Mouse (Mus musculus) left cerebral cortex, adult 18-20 months (tissue): ENCODE measurements at regions not wholly inside any gene's neighbourhood (a gene's known extent, or its start where the extent isn't known, plus 50 kb on each side); places are given as distances from the start of the nearest gene placed in this dataset.

Source experiments
- DNase-seq, 2 experiments: peaks; one replicate each; pipeline ENCODE4 v3.0.0; 2021 to 2022; ENCODE audit warnings: low spot score in 2 of 2, mixed read lengths in 1 of 2

DNA sequence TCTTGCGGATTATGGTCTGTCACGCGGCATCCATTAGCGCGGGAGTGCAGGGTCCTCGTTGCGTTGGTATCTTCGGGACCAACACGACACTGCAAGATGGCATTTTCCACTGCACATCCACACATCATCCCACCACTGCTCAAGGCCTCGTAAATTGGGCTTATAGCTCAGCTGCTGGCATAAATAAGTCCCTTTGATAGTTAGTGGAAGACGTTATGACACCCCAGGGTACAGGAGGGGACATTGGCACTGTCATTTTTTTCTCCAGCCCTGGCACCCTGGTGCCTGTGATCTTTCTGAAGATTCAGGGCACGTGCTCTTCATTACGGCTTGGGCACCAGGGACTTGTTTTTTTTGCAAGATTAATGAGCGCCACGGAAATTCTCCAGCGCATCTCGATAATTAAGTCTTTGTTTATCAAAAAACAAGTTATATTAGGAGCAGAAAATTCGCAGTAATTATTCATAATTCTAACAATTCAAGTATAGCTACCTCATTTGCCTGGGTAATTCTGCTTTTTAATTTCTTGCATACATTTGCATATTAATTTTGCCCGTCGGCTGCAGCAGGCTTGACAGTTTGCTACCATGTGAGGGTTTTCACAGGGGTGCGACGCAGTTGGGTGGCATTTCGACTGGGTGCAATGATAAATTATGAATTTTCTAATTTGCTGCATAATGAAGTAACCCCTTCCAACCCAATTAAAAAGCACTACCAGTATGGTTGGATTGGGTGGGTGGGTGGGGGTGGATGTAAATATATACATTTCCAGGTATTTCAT is 119.1 kb downstream of the Vrk1 start:
- no peak for DNase-seq

DNA sequence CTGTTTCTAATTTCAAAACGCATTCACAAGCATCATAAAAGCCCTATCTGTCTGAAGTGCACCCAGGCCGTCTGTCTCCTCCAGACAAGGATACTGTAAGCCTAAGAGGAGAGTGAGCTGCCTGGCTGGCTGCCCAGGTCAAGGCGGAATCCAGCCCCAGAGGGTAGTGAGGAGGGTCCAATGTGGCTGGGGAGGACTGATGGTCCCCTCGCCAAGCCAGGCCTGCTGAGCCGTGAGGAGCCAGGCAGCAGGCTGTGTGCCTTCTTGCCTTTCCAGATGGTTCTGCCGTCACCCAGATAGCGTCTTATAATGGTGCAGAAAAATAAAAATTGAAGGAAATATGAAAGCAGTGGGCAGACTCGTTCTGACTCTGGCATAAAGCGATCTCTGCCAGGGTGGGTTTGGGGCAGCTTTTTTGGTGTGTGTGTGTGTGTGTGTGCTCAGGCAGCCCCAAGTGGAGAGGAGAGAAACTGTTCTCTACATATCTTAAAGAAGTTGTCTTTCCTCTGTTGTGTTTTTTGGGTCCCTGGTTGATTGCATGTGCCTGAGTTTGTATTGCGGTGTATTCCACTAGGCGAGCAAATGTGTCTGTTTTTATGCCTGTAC is 120.1 kb downstream of the Vrk1 start:
- peak in 1 of 2 experiments; percentile 5 for DNase-seq

DNA sequence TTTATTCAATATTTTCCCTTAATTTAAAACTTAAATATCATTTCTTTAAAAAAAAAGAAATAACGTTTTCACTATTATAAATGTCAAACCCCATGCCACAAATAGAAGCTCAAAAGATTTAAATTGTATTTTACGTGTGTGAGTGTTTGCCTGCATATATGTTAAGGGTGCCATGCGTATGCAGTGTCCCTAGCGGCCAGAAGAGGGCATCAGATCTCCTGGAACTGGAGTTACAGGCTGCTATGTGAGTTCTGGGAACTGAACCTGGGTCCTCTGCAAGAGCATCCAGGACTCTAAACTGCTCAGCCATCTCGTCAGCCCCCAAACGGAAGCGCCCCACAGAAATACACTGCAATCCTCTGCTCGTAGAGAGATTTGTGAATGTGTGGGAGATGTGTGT is 122.7 kb downstream of the Vrk1 start:
- no peak for DNase-seq

- no peak for DNase-seq
Observed at GRCm38 (mm10) chr12:106138466-106138865, 128.4 kb downstream of the Vrk1 start.

DNA sequence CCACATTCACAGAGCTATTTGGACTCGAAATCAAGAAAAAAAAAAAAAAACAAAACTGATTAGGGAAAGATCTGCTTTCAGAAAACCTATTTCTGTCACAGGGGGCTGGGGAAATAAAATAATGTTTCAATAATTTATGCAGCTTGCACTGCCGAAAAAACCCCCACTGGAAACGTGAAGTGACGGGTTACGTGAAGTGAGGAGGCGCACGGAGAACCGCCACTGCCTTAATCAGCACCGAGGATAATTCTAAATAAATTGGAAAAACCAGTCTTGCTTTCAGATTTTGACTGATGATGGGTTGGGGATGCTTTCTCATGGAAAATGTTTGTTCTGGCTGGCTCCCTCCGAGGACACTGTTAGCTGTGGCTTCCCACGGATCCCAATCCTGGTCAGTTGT is 129.5 kb downstream of the Vrk1 start:
- DNase-seq: no peak

GRCm38 (mm10) chr12:106139927-106140326 is 129.9 kb downstream of the Vrk1 start:
- DNase-seq: no peak

- DNase-seq: no peak
Observed at GRCm38 (mm10) chr12:106140671-106141070, 130.6 kb downstream of the Vrk1 start.

GRCm38 (mm10) chr12:106143548-106143947 is 133.5 kb downstream of the Vrk1 start:
- DNase-seq: no peak

DNA sequence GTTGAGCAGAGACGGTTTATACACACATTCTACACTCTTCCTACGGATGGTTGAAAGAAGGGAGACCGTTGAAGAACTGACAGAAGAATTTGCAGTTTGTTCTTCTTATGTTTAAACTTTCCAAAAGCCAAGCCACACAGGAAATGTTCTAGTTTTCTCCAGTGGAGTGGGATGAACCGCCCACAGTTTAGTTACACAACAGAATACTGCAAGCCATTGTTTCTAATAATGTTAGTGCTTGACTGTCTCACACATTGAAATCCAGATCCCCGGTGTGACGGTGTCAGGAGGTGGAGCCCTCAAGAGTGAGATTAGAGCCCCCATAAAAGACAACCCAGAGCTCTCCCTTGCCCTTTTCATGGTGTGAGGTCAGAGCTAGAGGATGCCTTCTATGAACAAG is 146.8 kb downstream of the Vrk1 start:
- DNase-seq: peak; percentile 7 to 29

DNA sequence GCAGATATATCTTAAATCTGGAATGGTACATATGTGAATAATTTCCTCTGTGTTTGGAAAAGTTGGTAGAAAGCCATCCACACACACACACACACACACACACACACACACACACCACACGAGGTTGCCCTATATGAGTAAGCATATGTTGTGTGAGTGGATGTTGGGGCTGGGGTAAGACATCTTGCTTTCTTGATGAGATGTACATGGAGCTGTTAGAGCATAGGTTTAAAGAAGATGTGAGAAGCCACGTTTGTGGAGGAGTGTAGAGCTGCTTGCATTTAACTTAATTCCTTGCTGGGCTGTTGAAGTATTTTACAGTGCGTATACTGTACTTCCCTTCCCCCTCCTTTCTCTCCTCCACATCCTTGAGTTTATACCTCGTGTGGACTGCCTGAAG is 147.8 kb downstream of the Vrk1 start:
- no peak for DNase-seq

DNA sequence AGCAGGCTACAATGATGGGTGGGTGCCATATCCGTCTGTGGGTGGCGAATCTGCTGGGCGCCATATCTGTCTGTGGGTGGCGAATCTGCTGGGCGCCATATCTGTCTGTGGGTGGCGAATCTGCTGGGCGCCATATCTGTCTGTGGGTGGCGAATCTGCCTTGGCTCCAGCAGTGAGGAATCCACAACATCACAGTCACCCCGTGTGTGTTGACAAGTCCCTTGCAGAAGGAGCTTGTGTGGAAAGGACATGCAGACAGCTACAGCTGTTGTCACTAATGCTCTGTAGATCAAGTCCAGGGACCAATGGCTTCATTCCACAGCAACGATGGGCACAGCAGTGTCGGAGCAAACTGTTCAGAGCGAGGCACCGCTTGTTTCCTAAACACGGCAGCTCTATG is 148.6 kb downstream of the Vrk1 start:
- DNase-seq: no peak

DNA sequence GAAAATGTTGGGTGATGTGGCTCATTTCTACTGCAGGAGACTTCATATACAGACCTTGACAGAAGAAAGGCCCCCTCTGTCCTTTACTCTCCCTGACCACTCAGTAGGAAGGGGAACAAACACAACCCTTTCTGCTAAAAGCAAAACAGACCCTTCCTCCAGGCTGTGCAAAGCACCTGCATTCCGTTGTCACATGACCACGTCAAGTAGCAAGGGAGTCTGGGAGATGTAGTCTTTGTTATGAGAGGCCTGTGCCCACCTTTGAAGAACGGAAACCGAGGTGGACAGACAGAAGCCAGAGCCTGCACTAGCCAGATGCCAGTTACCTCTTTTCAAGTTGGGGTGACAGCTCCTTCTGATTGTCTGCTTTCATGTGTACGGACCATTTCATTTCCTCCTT is 161.3 kb downstream of the Vrk1 start:
- DNase-seq: no peak

DNA sequence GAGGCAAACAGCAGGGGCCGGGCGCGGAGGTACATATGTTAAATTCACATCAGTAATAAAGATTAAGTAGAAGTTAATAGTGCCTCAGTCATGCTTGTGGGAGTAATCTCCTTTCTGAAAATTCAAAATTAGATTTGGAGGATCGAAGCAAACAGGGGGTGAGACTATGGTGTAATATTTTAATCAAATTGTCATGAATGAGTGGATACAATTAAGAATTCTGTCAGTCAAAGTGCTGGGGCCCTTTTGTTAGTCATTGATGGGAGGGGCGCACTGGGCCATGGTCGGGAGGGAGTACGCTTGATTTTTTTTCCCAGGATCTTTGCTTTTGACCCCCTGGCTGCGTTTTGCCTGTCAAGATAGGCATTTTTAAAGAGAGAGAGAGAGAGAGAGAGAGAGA is 163.2 kb downstream of the Vrk1 start:
- DNase-seq: no peak

DNA sequence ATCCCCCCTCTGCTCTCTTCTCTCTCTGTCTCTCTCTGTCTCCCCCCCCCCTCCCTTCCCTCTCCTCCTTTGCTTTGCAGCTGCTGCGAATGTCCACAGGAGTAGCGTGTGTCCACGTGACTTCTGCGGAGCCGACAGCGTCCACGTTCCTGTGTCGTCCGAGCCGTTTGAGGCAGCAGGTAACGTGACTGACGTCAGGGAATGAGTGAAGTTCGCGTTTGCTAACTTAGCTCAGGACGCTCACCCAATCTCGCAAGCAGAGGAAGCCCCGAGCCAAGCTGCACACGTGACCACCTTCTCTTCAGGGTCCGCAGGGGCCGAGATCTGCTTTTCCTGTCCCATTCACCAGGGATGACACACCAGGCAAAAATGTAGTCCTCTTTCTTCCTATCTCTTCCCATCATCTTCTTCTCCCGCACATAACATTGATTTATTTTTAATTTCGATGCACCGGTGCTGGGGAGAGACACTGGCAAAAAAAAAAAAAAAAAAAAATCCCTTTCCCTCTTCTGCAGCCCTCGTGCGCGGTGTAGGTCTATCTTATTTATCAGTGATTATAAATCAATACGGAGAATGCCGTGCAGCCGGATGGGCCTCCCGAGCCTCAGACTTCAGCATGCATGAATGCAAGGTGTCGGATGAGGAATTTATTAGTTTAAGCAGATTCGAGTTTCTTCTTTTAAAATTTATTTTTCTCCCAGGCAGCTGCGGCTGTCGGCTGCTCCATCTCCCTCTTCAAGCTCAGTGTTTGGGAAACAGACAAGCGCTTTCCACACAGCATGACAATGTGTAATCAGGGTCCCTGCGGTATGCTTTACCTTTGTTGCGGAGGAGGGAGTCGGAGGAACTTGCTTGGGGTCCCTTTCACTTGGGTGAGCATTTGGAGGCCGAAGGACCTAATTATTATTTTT is 164.3 kb downstream of the Vrk1 start:
- DNase-seq: peak; percentile 18 to 26

GRCm38 (mm10) chr12:106174981-106175700 is 165.1 kb downstream of the Vrk1 start:
- peak in 1 of 2 experiments; percentile 12 for DNase-seq

- DNase-seq: no peak
Observed at GRCm38 (mm10) chr12:106177302-106177701, 167.3 kb downstream of the Vrk1 start.

- no peak for DNase-seq
Observed at GRCm38 (mm10) chr12:106177861-106178260, 167.8 kb downstream of the Vrk1 start.

GRCm38 (mm10) chr12:106178688-106179205 is 168.7 kb downstream of the Vrk1 start:
- DNase-seq: no peak

- no peak for DNase-seq
Observed at GRCm38 (mm10) chr12:106182923-106183322, 172.9 kb downstream of the Vrk1 start.

DNA sequence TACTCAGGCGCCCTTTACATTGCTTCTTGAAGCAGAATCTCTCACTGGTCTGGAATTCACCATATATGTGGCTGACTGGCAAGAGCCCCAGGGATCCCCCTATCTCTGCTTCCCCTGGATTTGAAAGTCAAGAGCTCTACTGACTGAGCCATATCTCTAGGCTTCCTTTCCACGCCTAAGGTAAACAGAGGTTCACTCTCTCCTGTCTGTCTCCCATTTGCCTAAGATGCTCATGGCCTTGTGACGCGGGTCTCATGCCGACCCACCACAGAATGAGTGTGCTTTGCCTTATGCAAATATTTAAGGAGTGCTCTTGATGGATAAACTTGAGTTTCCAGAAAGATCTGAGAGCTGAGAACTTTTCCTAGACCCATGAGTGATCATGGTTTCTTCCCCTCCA is 173.9 kb downstream of the Vrk1 start:
- no peak for DNase-seq
